Mouse (Mus musculus): Measurements from ENCODE around the gene Pfkfb2. TPM values are rescaled to one million over a fixed set of nuclear protein-coding genes. Genes with fewer than 3 reads are reported as not detected.

Gene Pfkfb2
- polyA plus RNA-seq, 1 experiment from 2014 or later, result 5.5 TPM

GRCm38 (mm10) chr1:130644103-130644502, 85.0 kb downstream of the Pfkfb2 start:
- no peak overlapping the region for H3K4me3 ChIP-seq
- peaks cover 4% of the 10 kb centered on the region; the same call in 1 of the 2 replicates for H3K4me1 ChIP-seq
- WGBS, result 61% methylated on average over 4 of the region's 4 CpGs
- DNase-seq (ENCODE audit: low spot score), result no peak
- H3K36me3 ChIP-seq, result no peaks in the 10 kb centered on the region
- no peaks in the 10 kb centered on the region for H3K27me3 ChIP-seq (ENCODE audit: low read depth, poor library complexity, severe bottlenecking)
- no peak overlapping the region for H3K27ac ChIP-seq (replicated peaks)
- no peaks in the 10 kb centered on the region for H3K9me3 ChIP-seq (replicated peaks)

- DNase-seq (ENCODE audit: low spot score), result no peak
- H3K9me3 ChIP-seq (replicated peaks), result no peaks in the 10 kb centered on the region
- no peak overlapping the region for H3K27ac ChIP-seq (replicated peaks)
- H3K27me3 ChIP-seq (ENCODE audit: low read depth, poor library complexity, severe bottlenecking), result no peaks in the 10 kb centered on the region
- no peak overlapping the region for H3K4me3 ChIP-seq
- H3K36me3 ChIP-seq, result no peaks in the 10 kb centered on the region
- peaks cover 4% of the 10 kb centered on the region; the same call in 1 of the 2 replicates for H3K4me1 ChIP-seq
Observed at GRCm38 (mm10) chr1:130640967-130641366, 88.1 kb downstream of the Pfkfb2 start.

Other genes with a start within 250 kb of the Pfkfb2 start
- not detected in 2 replicates for gene Zp3r, start 99.6 kb downstream of the Pfkfb2 start, polyA plus RNA-seq (2016; fragmentation: Nextera tagmentation; extraction: Ambion mirVana)
- gene C4bp, start 67.6 kb downstream of the Pfkfb2 start, polyA plus RNA-seq (2016; fragmentation: Nextera tagmentation; extraction: Ambion mirVana), result 0.14 TPM in 1 of 2 replicates, not detected in the other
- gene Gm29427, start 13.5 kb downstream of the Pfkfb2 start, polyA plus RNA-seq (2016; fragmentation: Nextera tagmentation; extraction: Ambion mirVana), result not detected in 2 replicates
- gene Yod1, start 11.9 kb downstream of the Pfkfb2 start, polyA plus RNA-seq (2016; fragmentation: Nextera tagmentation; extraction: Ambion mirVana), result 11.5 and 16.6 TPM in 2 replicates
- gene AA986860, start 2.7 kb upstream of the Pfkfb2 start, polyA plus RNA-seq (2016; fragmentation: Nextera tagmentation; extraction: Ambion mirVana), result 0.42 TPM in 2 replicates
- gene Fcamr, start 71.6 kb upstream of the Pfkfb2 start, polyA plus RNA-seq (2016; fragmentation: Nextera tagmentation; extraction: Ambion mirVana), result not detected in 2 replicates
- gene Pigr, start 97.4 kb upstream of the Pfkfb2 start, polyA plus RNA-seq (2016; fragmentation: Nextera tagmentation; extraction: Ambion mirVana), result not detected in 2 replicates
- not detected in 2 replicates for gene Fcmr, start 136.4 kb upstream of the Pfkfb2 start, polyA plus RNA-seq (2016; fragmentation: Nextera tagmentation; extraction: Ambion mirVana)
- gene Il24, start 158.2 kb upstream of the Pfkfb2 start, polyA plus RNA-seq (2016; fragmentation: Nextera tagmentation; extraction: Ambion mirVana), result not detected in 2 replicates
- gene Il20, start 182.2 kb upstream of the Pfkfb2 start, polyA plus RNA-seq (2016; fragmentation: Nextera tagmentation; extraction: Ambion mirVana), result not detected in 2 replicates
- gene Il19, start 210.9 kb upstream of the Pfkfb2 start, polyA plus RNA-seq (2016; fragmentation: Nextera tagmentation; extraction: Ambion mirVana), result 0.14 TPM in 1 of 2 replicates, not detected in the other

Data from midbrain, embryonic 10.5 days (tissue).